Mouse (Mus musculus) liver, postnatal 0 days (tissue): ENCODE data around the gene Dscam. TPM values are rescaled to one million over a fixed set of nuclear protein-coding genes. Genes with fewer than 3 reads are reported as not detected.

ENCODE experiments used
- ATAC-seq: fragments of 200-750 bp; cut with Nextera tagmentation; 2 replicates; pipeline ENCODE4 v1.8.0; 2017; ENCODE audit warnings: mild to moderate bottlenecking, moderate library complexity
- DNase-seq: peaks from one replicate; pipeline ENCODE4 v3.0.0-alpha.2; 2016
- H3K27ac ChIP-seq: fragments of 300-500 bp; sonication (generic); 2 replicates; pipeline ENCODE4 v1.5.1; 2014; ENCODE audit warnings: antibody characterized with exemption, moderate library complexity, mild to moderate bottlenecking, low read depth
- H3K27me3 ChIP-seq: fragments of 300-500 bp; sonication (generic); 2 replicates; pipeline ENCODE4 v1.6.1; 2014; ENCODE audit warnings: low read length, control low read depth, mixed read lengths; ENCODE audit not compliant: insufficient read depth
- H3K36me3 ChIP-seq: fragments of 300-500 bp; sonication (generic); replicated peaks from 2 replicates; pipeline ENCODE4 v1.6.1; 2014; ENCODE audit warnings: mild to moderate bottlenecking, control low read depth, low read length, moderate library complexity, mixed read lengths; ENCODE audit not compliant: insufficient read depth
- H3K4me1 ChIP-seq: fragments of 300-500 bp; sonication (generic); 2 replicates; pipeline ENCODE4 v1.6.1; 2014; ENCODE audit warnings: antibody characterized with exemption, mild to moderate bottlenecking, control low read depth; ENCODE audit not compliant: insufficient read depth
- H3K4me2 ChIP-seq: fragments of 300-500 bp; sonication (generic); 2 replicates; pipeline ENCODE4 v1.6.1; 2014; ENCODE audit warnings: low read depth, mild to moderate bottlenecking, low read length, moderate library complexity, mixed read lengths
- H3K4me3 ChIP-seq: fragments of 300-500 bp; sonication (generic); 2 replicates; pipeline ENCODE4 v1.5.1; 2014; ENCODE audit warnings: low read depth, low read length
- H3K9ac ChIP-seq: fragments of 300-500 bp; sonication (generic); replicated peaks from 2 replicates; pipeline ENCODE4 v1.6.1; 2014; ENCODE audit warnings: mild to moderate bottlenecking, moderate library complexity
- H3K9me3 ChIP-seq: fragments of 300-500 bp; sonication (generic); 2 replicates; pipeline ENCODE4 v1.6.1; 2016; ENCODE audit warnings: mild to moderate bottlenecking, control low read depth, low read length, mixed read lengths
- CTCF ChIP-seq: sonication (generic); IDR thresholded peaks from 2 replicates; pipeline ENCODE4 v1.5.1; 2016; ENCODE audit warnings: antibody characterized with exemption, low read depth
- EP300 ChIP-seq: IDR thresholded peaks from 2 replicates; pipeline ENCODE4 v1.6.1; 2016; ENCODE audit warnings: antibody characterized with exemption, low read depth, mild to moderate bottlenecking
- WGBS: fragments of 180-500 bp; shearing (Covaris S2); extraction: QIAGEN DNeasy Blood & Tissue Kit; methylation state at CpG from one replicate; pipeline ENCODE4 v1.1.7; 2014; ENCODE audit not compliant: insufficient replicate concordance; 5-methylcytosine and 5-hydroxymethylcytosine counted together
- polyA plus RNA-seq: library from polyadenylated mRNA; unstranded; fragments of >200 nt; fragmentation: Nextera tagmentation; extraction: Ambion mirVana; gene quantifications from 2 replicates; pipeline ENCODE4 v1.2.1, GENCODE M21; 2015

Gene Dscam
- polyA plus RNA-seq, 1 experiment from 2014 or later = not detected

DNA sequence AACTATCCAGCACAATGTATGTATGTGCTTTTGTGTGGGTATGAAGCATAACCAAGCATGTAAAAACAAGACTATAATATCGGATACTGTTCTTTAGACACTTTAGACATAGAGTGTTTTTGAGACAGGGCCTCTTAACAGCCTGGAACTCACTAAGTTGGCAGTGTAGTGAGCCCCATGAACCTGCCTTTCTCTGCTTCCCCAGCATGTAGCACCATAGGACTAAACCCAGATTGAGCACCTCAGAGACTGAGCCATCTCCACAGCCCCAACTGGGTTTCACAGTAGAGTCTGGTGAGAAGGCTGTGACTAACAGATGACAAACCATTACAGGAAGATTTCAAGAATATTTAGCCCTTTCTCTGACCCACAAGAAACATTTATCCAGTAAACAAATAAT lies 75.1 kb downstream of the Dscam start:
- TF ChIP-seq CTCF (no peak), EP300 (no peak)
- H3K4me1 ChIP-seq = no peaks in the 10 kb centered on the region
- no peak overlapping the region for H3K9ac ChIP-seq
- WGBS = 70% methylated on average over 1 of the region's 1 CpGs
- no peak for DNase-seq
- no peaks in the 10 kb centered on the region for H3K9me3 ChIP-seq
- no peaks in the 10 kb centered on the region for H3K36me3 ChIP-seq
- no peak overlapping the region for H3K4me2 ChIP-seq
- H3K27ac ChIP-seq = no peak overlapping the region
- no peak for ATAC-seq
- no peaks in the 10 kb centered on the region for H3K27me3 ChIP-seq
- no peak overlapping the region for H3K4me3 ChIP-seq

DNA sequence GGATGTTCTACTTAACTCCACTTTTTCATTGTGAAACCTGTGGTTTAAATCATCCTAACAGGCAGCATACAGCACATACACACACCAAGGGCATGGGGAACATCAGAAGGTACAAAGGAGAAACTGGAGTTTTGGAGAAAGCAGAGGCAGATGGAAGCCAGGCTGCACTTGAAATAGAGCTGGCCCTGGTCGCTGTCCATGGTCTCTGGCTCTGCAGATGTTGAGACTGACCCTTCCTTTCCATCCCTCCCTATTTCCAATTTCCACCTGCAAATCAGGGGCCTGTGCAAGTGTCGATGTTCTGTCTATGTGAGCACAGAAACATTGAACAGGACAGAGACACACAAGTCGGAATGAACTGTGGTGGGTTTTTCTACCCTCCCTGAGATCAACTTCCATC lies 81.2 kb downstream of the Dscam start:
- ATAC-seq (no peak), DNase-seq (no peak)
- Histone ChIP-seq H3K27me3 (no peaks in the 10 kb centered on the region), H3K36me3 (no peaks in the 10 kb centered on the region), H3K9me3 (no peaks in the 10 kb centered on the region), H3K4me1 (no peaks in the 10 kb centered on the region), H3K9ac (no peak overlapping the region), H3K4me2 (no peak overlapping the region), H3K4me3 (no peak overlapping the region), H3K27ac (no peak overlapping the region)
- WGBS = 42% methylated on average over 3 of the region's 3 CpGs
- TF ChIP-seq CTCF (no peak), EP300 (no peak)

DNA sequence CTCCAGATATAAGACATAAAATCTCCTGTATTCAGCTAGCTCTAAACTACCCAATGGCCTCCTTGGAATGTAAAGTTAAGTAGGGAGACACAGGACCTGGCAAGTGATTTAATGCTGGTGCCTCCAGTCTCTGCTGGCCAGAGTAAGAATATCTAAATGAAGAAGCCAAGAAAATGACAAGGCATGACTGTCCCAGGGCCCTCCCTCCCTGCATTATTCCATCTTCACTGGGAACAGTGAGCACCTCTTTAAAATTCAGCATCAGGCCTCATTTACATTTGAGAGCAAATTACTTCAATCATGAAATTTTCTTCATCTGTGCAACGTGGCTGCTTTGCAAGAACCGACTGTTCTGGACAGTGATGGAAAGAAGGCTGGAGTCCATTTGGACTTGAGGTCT lies 86.9 kb downstream of the Dscam start:
- no peak overlapping the region for H3K9ac ChIP-seq
- no peak for ATAC-seq
- no peaks in the 10 kb centered on the region for H3K9me3 ChIP-seq
- no peak for DNase-seq
- 68% methylated on average over 2 of the region's 2 CpGs for WGBS
- no peaks in the 10 kb centered on the region for H3K27me3 ChIP-seq
- H3K36me3 ChIP-seq = no peaks in the 10 kb centered on the region
- H3K4me1 ChIP-seq = no peaks in the 10 kb centered on the region
- no peak for TF ChIP-seq CTCF
- TF ChIP-seq EP300 = no peak
- H3K4me2 ChIP-seq = no peak overlapping the region
- no peak overlapping the region for H3K4me3 ChIP-seq
- no peak overlapping the region for H3K27ac ChIP-seq

DNA sequence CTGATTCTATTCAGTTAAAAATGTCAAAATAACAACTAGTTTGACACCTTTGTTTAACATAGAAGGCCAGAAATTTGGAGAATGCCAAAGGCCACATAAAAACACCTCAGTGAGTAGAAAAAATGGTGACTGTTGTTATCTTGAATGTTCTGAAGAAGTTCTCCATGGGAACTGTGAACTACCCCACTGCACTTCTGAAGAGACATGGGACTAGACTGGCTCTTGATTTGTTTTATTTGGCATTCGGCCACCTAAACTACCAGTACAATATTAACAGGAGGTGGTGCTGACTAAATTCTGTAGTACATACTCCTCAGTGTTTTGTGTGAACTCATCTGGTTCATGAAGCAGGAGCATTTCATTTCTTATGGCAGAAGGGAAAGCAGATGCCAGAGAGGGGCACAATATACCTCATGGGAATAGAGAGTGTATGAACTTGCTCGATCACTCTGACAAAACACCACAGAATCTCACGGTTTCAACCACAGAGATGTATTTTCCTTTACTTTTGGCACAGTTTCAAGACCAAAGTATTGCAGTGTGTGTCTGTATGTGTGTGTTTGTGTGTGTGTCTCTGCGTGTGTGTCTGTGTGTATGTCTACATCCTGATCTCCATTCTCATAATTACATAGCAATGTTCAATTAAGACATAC lies 94.5 kb downstream of the Dscam start:
- Histone ChIP-seq H3K4me1 (no peaks in the 10 kb centered on the region; the same call in 1 of the 2 replicates), H3K27ac (no peak overlapping the region), H3K4me3 (no peak overlapping the region), H3K9ac (no peak overlapping the region), H3K9me3 (no peaks in the 10 kb centered on the region), H3K4me2 (no peak overlapping the region), H3K36me3 (no peaks in the 10 kb centered on the region), H3K27me3 (no peaks in the 10 kb centered on the region)
- TF ChIP-seq CTCF = no peak
- no peak for TF ChIP-seq EP300
- DNase-seq = no peak
- 57% methylated on average over 4 of the region's 4 CpGs for WGBS
- ATAC-seq = peak; percentile 62

DNA sequence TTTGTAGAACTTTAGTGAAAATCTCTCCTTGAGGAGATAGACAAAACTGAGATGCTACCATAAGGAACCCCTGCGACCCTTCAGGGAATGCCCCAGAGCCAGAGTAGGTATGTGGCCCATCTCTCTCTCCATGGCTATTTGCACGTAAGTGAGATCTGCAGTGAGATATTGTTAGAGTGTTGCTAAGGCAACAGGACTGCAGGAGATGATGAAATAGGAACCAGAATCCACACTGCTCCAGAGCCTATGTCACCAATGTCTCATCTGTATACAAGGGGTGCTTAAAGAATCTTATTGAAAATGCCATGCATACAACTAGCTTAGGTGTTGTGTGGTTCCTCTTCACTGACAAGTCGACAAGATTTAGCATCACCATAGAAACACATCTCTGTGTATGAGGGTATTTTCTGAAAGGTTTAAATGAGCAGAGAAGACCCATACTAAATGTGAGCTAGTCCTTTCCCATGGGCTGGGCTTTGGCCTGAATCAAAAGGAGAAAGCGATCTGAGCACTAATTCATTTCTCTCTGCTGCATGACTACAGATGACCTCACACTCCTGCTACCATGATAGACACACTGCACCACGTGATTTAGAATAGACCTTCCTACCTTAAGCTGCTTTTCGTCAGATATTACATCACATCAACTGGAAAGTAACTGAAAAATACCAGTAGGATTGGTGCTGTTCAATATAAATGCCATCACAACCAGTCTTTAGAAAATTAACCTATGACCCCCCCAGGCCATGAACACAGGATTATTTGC lies 95.2 kb downstream of the Dscam start:
- WGBS = 58% methylated on average over 6 of the region's 6 CpGs
- no peaks in the 10 kb centered on the region; the same call in 1 of the 2 replicates for H3K4me1 ChIP-seq
- no peak overlapping the region for H3K9ac ChIP-seq
- H3K4me3 ChIP-seq = no peak overlapping the region
- TF ChIP-seq EP300 (no peak), CTCF (no peak)
- H3K36me3 ChIP-seq = no peaks in the 10 kb centered on the region
- H3K9me3 ChIP-seq = no peaks in the 10 kb centered on the region
- ATAC-seq = peak; percentile 51; the same call in 1 of the 2 replicates
- no peak overlapping the region for H3K4me2 ChIP-seq
- H3K27ac ChIP-seq = no peak overlapping the region
- H3K27me3 ChIP-seq = no peaks in the 10 kb centered on the region
- no peak for DNase-seq

DNA sequence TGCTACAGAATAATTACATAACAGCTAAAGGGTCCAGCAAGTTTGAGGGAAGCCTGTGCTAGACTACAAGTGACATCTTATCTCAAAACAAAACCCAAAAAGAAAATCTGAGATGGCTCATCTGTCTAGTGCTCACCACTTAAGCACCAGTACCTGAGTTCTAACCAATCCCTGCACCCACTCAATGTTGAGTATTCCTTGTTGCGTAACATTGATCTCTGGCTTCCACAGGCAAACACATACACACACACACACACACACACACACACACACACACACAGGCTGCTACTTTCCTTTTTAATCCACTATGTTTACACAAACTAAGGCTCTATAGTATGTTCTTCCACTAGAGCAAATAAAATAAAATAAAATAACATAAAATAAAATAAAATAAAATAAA lies 96.7 kb downstream of the Dscam start:
- whole genome bisulfite sequencing = 65% methylated on average over 1 of the region's 1 CpGs
- Histone ChIP-seq H3K4me3 (no peak overlapping the region), H3K4me1 (no peaks in the 10 kb centered on the region; the same call in 1 of the 2 replicates), H3K9me3 (no peaks in the 10 kb centered on the region), H3K36me3 (no peaks in the 10 kb centered on the region), H3K4me2 (no peak overlapping the region), H3K27me3 (no peaks in the 10 kb centered on the region), H3K9ac (no peak overlapping the region), H3K27ac (no peak overlapping the region)
- no peak for TF ChIP-seq CTCF
- no peak for TF ChIP-seq EP300
- DNase-seq (peak; percentile 25), ATAC-seq (no peak)
